Mouse (Mus musculus): ENCODE results near the gene Trabd.
A peak's percentile ranks its signal among the peaks of the same experiment; 100 is the strongest.

Gene Trabd

GRCm38 (mm10) chr15:89074613-89075477 lies at the start of gene Trabd:
TSS of gene Trabd (plus strand) at chr15:89075124.
- DNase-seq (ENCODE audit: low spot score in 2 of 2) = no peak

GRCm38 (mm10) chr15:89044381-89044780 lies 30.5 kb upstream of the Trabd start:
- no peak for DNase-seq (ENCODE audit: low spot score in 2 of 2)

GRCm38 (mm10) chr15:89046356-89046755 lies 28.6 kb upstream of the Trabd start:
- no peak for DNase-seq (ENCODE audit: low spot score in 2 of 2)

- DNase-seq (ENCODE audit: low spot score in 2 of 2) = no peak
Observed at GRCm38 (mm10) chr15:89054666-89055065, 20.3 kb upstream of the Trabd start.

GRCm38 (mm10) chr15:89058736-89059135 lies 16.2 kb upstream of the Trabd start:
- DNase-seq (ENCODE audit: low spot score in 2 of 2) = no peak

- DNase-seq (ENCODE audit: low spot score in 2 of 2) = no peak
Observed at GRCm38 (mm10) chr15:89059161-89059931, 15.6 kb upstream of the Trabd start, which contains the start of gene Panx2. TSS of gene Panx2 (plus strand) at chr15:89059734.

- peak in 1 of 2 experiments; percentile 40 for DNase-seq (ENCODE audit: low spot score in 2 of 2)
Observed at GRCm38 (mm10) chr15:89060032-89060681, 14.8 kb upstream of the Trabd start.

- no peak for DNase-seq (ENCODE audit: low spot score in 2 of 2)
Observed at GRCm38 (mm10) chr15:89060811-89061460, 14.0 kb upstream of the Trabd start.

GRCm38 (mm10) chr15:89061761-89062517 lies 13.0 kb upstream of the Trabd start:
- DNase-seq (ENCODE audit: low spot score in 2 of 2) = no peak

GRCm38 (mm10) chr15:89062518-89062910 lies 12.4 kb upstream of the Trabd start:
- no peak for DNase-seq (ENCODE audit: low spot score in 2 of 2)

- DNase-seq (ENCODE audit: low spot score in 2 of 2) = no peak
Observed at GRCm38 (mm10) chr15:89063001-89063400, 11.9 kb upstream of the Trabd start.

- no peak for DNase-seq (ENCODE audit: low spot score in 2 of 2)
Observed at GRCm38 (mm10) chr15:89063536-89063935, 11.4 kb upstream of the Trabd start.

- DNase-seq (ENCODE audit: low spot score in 2 of 2) = no peak
Observed at GRCm38 (mm10) chr15:89064891-89065290, 10.0 kb upstream of the Trabd start.

GRCm38 (mm10) chr15:89067609-89068008 lies 7.3 kb upstream of the Trabd start:
- DNase-seq (ENCODE audit: low spot score in 2 of 2) = peak in 1 of 2 experiments; percentile 42

- DNase-seq (ENCODE audit: low spot score in 2 of 2) = no peak
Observed at GRCm38 (mm10) chr15:89068226-89068625, 6.7 kb upstream of the Trabd start.

GRCm38 (mm10) chr15:89069336-89069840 lies 5.5 kb upstream of the Trabd start:
- DNase-seq (ENCODE audit: low spot score in 2 of 2) = no peak

- no peak for DNase-seq (ENCODE audit: low spot score in 2 of 2)
Observed at GRCm38 (mm10) chr15:89070606-89071005, 4.3 kb upstream of the Trabd start.

GRCm38 (mm10) chr15:89073993-89074603 lies 826 bp upstream of the Trabd start:
- no peak for DNase-seq (ENCODE audit: low spot score in 2 of 2)

- DNase-seq (ENCODE audit: low spot score in 2 of 2) = peak; percentile 84
Observed at GRCm38 (mm10) chr15:89075478-89076147, 689 bp downstream of the Trabd start.
